Mouse (Mus musculus): Measurements from ENCODE around the gene Acsm2. TPM values are rescaled to one million over a fixed set of nuclear protein-coding genes. Genes with fewer than 3 reads are reported as not detected.
A peak's percentile ranks its signal among the peaks of the same experiment; 100 is the strongest.

The Acsm2 gene
- polyA plus RNA-seq (2015; fragmentation: Nextera tagmentation; extraction: Ambion mirVana), result not detected in 2 replicates

DNA sequence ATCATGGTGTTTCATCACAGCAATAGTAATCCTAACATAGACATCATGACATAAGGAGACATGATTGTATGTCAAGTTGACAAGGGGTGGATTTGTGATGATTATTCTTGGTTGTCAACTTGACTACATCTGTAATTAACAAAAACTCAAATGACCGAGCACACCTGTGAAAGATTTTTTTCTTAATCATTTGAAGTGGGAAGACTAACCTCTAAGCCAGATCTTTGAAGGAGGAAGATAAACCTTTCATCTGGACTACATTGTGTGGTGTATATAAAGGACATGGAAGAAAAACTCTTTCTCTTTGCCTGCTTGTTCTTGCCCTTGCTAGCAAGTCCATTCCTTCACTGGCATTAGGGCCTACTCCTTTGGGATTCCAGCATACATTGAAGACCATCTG, at the start of gene Acsm2:
TSS of gene Acsm2 (plus strand) at position 301 of the 400 bp plus-strand sequence.
- Histone ChIP-seq H3K4me3 (replicated peaks) (no peak within 1 kb of the TSS), H3K4me1 (replicated peaks) (no peaks in the 10 kb centered on the region), H3K9ac (no peak within 1 kb of the TSS), H3K36me3 (no peaks in the 10 kb centered on the region), H3K9me3 (replicated peaks) (no peaks in the 10 kb centered on the region), H3K27me3 (no peaks in the 10 kb centered on the region), H3K4me2 (no peak within 1 kb of the TSS), H3K27ac (no peak within 1 kb of the TSS)
- ATAC-seq (ENCODE audit: low read depth) (no peak), DNase-seq (no peak)
- WGBS (ENCODE audit: insufficient replicate concordance), result 50% methylated on average over 1 of the region's 1 CpGs

DNA sequence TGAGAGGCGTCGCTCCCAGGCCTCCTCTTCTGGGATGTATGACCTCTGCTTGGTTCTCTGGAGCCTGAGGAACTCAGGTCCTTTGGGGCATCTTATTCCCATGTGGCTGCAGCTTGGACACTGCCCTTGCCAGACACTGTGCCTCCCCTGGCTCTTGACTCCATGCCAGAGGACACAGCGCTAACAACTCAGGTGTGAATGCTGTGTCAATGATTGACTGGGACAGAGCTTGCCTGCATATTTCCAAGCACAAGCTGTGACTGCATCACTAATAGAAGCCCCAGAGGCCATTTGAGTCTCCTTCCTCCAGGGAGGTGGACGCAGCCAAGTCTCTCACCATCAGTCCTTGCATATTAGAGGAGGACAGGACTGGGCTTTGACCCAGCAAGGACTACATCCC, 43.0 kb upstream of the Acsm2 start:
- H3K4me3 ChIP-seq (replicated peaks), result no peak overlapping the region
- H3K4me2 ChIP-seq, result no peak overlapping the region
- no peak for DNase-seq
- H3K27ac ChIP-seq, result no peak overlapping the region
- no peaks in the 10 kb centered on the region for H3K4me1 ChIP-seq (replicated peaks)
- H3K36me3 ChIP-seq, result no peaks in the 10 kb centered on the region
- no peak for ATAC-seq (ENCODE audit: low read depth)
- H3K9me3 ChIP-seq (replicated peaks), result no peaks in the 10 kb centered on the region
- WGBS (ENCODE audit: insufficient replicate concordance), result 70% methylated on average over 4 of the region's 4 CpGs
- no peaks in the 10 kb centered on the region for H3K27me3 ChIP-seq
- H3K9ac ChIP-seq, result no peak overlapping the region

DNA sequence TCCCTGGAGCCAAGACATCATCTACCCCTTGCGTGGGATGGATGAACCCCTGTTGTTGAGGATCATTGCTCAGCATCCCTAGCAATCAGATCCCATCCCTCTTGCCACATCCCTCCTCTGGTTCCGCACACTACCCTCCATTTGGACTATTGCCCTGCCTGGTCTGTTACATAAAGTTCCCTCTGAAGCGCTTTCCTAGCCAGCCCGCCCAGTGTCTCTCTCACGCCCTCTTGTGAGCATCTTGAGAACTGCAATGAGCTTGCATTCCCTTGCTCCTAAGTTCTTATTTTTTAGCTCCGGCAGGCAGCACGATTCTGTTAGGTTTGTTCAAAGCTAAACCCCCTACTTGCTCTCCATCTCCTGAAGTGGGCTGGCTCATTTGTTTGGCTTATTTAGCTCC, 41.1 kb upstream of the Acsm2 start:
- no peak overlapping the region for H3K27ac ChIP-seq
- 28% methylated on average over 7 of the region's 7 CpGs for WGBS (ENCODE audit: insufficient replicate concordance)
- H3K4me3 ChIP-seq (replicated peaks), result no peak overlapping the region
- DNase-seq, result no peak
- ATAC-seq (ENCODE audit: low read depth), result no peak
- no peaks in the 10 kb centered on the region for H3K36me3 ChIP-seq
- H3K9ac ChIP-seq, result no peak overlapping the region
- no peaks in the 10 kb centered on the region for H3K4me1 ChIP-seq (replicated peaks)
- H3K9me3 ChIP-seq (replicated peaks), result no peaks in the 10 kb centered on the region
- no peaks in the 10 kb centered on the region for H3K27me3 ChIP-seq
- no peak overlapping the region for H3K4me2 ChIP-seq

DNA sequence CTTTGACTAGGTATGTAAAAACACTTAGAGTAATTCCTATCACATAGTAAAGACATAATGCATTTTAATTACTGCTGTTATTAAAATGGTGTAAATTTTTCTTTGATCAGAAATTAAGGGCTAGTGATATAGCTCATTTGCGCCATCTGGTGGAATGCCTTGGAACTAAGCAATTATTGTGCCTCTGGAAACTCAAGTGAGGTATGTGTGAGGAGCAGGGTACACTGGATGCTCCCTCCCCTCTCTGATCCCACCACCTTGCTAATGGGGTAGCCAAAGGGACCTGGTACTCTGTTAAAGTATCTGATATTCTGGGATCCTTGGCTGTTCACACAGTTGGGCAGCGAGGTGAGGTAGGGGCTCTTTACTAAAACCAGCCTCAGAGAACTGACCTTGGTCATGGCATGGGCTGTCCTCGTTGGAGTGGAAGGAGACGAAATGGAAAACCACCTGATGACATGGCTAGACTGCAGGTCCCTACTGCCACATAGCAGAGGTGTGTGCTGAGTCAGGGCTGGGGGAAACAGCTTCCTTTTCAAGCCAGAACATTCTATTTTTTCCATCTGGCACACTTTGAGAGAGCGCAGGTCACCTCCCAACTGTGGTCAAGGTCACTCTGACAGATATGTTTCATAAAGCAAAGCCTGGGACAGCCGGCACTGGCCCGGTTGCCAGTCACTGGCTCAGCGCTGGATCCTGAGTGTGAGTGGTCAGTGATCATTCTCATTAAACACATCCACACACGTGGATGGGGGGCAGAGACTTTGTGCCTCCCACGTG, 38.5 kb upstream of the Acsm2 start:
- Histone ChIP-seq H3K4me2 (no peak overlapping the region), H3K27ac (no peak overlapping the region), H3K4me3 (replicated peaks) (no peak overlapping the region), H3K36me3 (no peaks in the 10 kb centered on the region), H3K4me1 (replicated peaks) (no peaks in the 10 kb centered on the region), H3K27me3 (no peaks in the 10 kb centered on the region), H3K9ac (no peak overlapping the region), H3K9me3 (replicated peaks) (no peaks in the 10 kb centered on the region)
- 48% methylated on average over 10 of the region's 10 CpGs for WGBS (ENCODE audit: insufficient replicate concordance)
- ATAC-seq (ENCODE audit: low read depth) (no peak), DNase-seq (no peak)

DNA sequence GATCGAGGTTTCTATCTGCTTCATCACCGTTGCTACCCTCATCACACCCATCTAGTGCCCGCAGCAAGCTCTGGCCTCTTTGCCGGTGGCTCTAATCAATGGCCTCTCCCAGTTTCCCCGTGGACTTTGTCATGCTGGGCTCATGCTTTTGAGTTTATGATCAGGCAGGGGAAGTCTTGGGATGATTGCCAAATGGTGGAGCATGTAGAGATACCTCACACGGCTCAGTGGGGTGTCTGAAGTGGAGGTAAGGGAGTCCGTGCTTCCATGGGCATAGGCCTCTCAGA, 37.9 kb upstream of the Acsm2 start:
- H3K27ac ChIP-seq, result no peak overlapping the region
- WGBS (ENCODE audit: insufficient replicate concordance), result 54% methylated on average over 7 of the region's 7 CpGs
- H3K9ac ChIP-seq, result no peak overlapping the region
- no peaks in the 10 kb centered on the region for H3K4me1 ChIP-seq (replicated peaks)
- ATAC-seq (ENCODE audit: low read depth) (no peak), DNase-seq (no peak)
- H3K27me3 ChIP-seq, result no peaks in the 10 kb centered on the region
- H3K4me3 ChIP-seq (replicated peaks), result no peak overlapping the region
- H3K36me3 ChIP-seq, result no peaks in the 10 kb centered on the region
- no peak overlapping the region for H3K4me2 ChIP-seq
- H3K9me3 ChIP-seq (replicated peaks), result no peaks in the 10 kb centered on the region

DNA sequence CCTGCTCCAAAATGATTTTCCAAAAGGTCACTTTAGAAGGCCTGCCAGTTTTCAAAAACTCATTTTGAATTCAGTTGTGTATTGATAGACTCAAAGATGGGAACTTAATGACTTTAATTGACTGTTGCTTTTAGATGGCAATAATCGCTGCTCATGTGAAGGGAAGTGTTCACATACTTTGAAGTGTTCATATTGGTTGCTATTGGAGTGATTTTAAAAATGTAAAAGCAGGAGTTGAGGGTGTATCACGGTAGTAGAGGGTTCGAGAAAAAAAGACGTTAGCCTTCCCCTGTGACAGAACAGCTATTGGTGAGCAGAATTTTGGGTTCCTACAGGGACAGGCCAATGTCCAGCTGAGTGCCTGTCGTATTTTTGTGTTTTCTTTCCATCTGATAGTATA, 35.0 kb upstream of the Acsm2 start, which contains the start of gene Acsm5:
TSS of gene Acsm5 (plus strand) at position 301 of the 400 bp plus-strand sequence.
- H3K27ac ChIP-seq, result no peak within 1 kb of the TSS
- H3K9ac ChIP-seq, result no peak within 1 kb of the TSS
- DNase-seq, result no peak
- H3K9me3 ChIP-seq (replicated peaks), result no peaks in the 10 kb centered on the region
- H3K4me1 ChIP-seq (replicated peaks), result no peaks in the 10 kb centered on the region
- H3K4me2 ChIP-seq, result no peak within 1 kb of the TSS
- H3K36me3 ChIP-seq, result no peaks in the 10 kb centered on the region
- no peak for ATAC-seq (ENCODE audit: low read depth)
- no peaks in the 10 kb centered on the region for H3K27me3 ChIP-seq
- 55% methylated on average over 5 of the region's 5 CpGs for WGBS (ENCODE audit: insufficient replicate concordance)
- H3K4me3 ChIP-seq (replicated peaks), result no peak within 1 kb of the TSS

DNA sequence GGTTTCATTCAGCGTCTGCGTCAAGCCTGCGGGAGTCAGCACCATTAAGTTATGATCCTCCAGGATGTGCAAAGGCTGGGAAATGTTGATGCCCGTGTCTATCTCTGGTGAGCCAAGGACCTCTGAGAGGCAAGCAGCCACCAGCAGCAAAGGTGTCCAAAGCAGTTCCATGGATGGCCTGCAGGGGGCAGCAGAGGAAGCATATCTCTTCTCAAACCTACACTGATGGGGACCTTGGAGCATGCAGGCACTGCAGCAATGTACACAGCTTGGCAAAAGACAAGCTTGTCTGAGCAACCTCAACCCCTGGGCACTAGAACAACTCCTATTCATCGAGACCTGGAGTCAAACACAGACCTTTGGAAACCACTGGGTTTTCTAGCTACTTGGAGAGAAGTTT, 34.5 kb upstream of the Acsm2 start:
- Histone ChIP-seq H3K27me3 (no peaks in the 10 kb centered on the region), H3K4me3 (replicated peaks) (no peak overlapping the region), H3K4me2 (no peak overlapping the region), H3K9me3 (replicated peaks) (no peaks in the 10 kb centered on the region), H3K36me3 (no peaks in the 10 kb centered on the region), H3K4me1 (replicated peaks) (no peaks in the 10 kb centered on the region), H3K27ac (no peak overlapping the region), H3K9ac (no peak overlapping the region)
- peak; percentile 31; the same call in 1 of the 2 replicates for ATAC-seq (ENCODE audit: low read depth)
- WGBS (ENCODE audit: insufficient replicate concordance), result 32% methylated on average over 5 of the region's 5 CpGs
- DNase-seq, result peak; percentile 6

DNA sequence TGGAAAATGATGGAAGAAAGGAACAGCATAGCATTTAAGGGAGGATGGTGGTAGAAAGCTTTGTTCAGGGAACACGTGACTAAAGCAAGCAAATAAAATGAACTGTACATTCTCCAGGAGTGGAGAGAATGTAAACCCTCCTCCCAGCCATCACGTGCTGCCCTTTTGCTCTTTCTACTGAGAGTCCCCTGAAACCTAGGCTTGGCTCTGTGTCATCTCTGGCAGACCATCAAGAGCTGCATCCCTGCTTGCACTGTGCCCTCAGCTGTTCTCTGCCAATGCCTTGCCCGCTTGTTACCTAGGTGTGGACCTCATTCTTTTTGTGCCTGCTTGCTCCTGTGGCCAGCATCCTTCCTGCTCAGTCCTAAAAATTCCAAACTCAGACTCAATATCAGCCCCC, 32.3 kb upstream of the Acsm2 start:
- no peak overlapping the region for H3K4me2 ChIP-seq
- no peaks in the 10 kb centered on the region for H3K27me3 ChIP-seq
- no peaks in the 10 kb centered on the region for H3K9me3 ChIP-seq (replicated peaks)
- H3K36me3 ChIP-seq, result no peaks in the 10 kb centered on the region
- no peak overlapping the region for H3K4me3 ChIP-seq (replicated peaks)
- ATAC-seq (ENCODE audit: low read depth) (no peak), DNase-seq (no peak)
- no peaks in the 10 kb centered on the region for H3K4me1 ChIP-seq (replicated peaks)
- WGBS (ENCODE audit: insufficient replicate concordance), result 51% methylated on average over 3 of the region's 3 CpGs
- H3K27ac ChIP-seq, result no peak overlapping the region
- H3K9ac ChIP-seq, result no peak overlapping the region

DNA sequence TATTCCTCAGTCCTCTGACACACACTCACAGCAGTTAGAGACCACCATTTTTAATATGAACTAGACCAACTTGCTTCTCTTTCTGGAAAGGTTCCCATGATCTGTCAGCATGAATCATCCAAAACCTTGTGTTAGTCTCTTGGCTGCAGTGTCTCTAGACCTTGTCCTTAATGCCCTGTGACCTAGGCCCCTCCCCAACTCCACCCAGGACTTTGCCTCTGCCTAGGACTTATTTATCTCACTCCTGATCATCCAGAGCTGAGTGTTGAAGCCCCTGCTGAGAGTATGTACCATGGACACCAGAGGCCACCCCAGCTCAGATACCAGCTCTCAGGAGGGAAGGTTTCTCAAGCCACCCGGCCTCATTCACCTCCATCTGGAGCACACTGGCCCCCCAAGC, 31.8 kb upstream of the Acsm2 start:
- Histone ChIP-seq H3K4me1 (replicated peaks) (0 out of 2 replicates have a peak, but pooled peaks cover 2% of the 10 kb centered on the region), H3K9ac (no peak overlapping the region), H3K27ac (no peak overlapping the region), H3K4me2 (no peak overlapping the region), H3K36me3 (no peaks in the 10 kb centered on the region), H3K4me3 (replicated peaks) (no peak overlapping the region), H3K9me3 (replicated peaks) (no peaks in the 10 kb centered on the region), H3K27me3 (no peaks in the 10 kb centered on the region)
- DNase-seq (no peak), ATAC-seq (ENCODE audit: low read depth) (no peak)
- 65% methylated on average over 1 of the region's 1 CpGs for WGBS (ENCODE audit: insufficient replicate concordance)

DNA sequence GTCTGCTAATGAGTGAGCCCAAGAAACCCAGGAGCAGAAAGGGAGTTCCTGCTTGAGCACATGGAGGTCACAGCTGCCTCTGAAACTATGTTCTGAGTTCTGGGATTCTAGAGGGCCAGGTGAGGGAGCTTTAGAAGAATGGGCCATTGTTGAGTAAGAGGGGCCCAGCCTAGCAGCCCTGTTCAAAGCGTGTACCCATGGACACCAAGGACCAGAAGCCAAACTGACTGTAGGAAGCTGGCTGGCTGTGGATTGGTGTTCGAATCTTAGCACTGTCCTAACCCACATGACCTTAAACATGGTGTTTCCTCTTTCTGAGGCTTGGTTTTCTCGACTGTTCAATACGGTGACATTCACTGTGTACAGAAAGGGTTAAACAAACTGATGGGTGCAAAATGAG, 30.8 kb upstream of the Acsm2 start, which contains the start of gene Pdilt:
TSS of gene Pdilt (minus strand) at position 101 of the 400 bp plus-strand sequence.
- no peaks in the 10 kb centered on the region for H3K9me3 ChIP-seq (replicated peaks)
- H3K27ac ChIP-seq, result no peak within 1 kb of the TSS
- DNase-seq (no peak), ATAC-seq (ENCODE audit: low read depth) (no peak)
- no peaks in the 10 kb centered on the region for H3K27me3 ChIP-seq
- H3K4me1 ChIP-seq (replicated peaks), result 0 out of 2 replicates have a peak, but pooled peaks cover 2% of the 10 kb centered on the region
- H3K4me2 ChIP-seq, result no peak within 1 kb of the TSS
- H3K9ac ChIP-seq, result no peak within 1 kb of the TSS
- WGBS (ENCODE audit: insufficient replicate concordance), result 51% methylated on average over 4 of the region's 4 CpGs
- no peaks in the 10 kb centered on the region for H3K36me3 ChIP-seq
- H3K4me3 ChIP-seq (replicated peaks), result no peak within 1 kb of the TSS

DNA sequence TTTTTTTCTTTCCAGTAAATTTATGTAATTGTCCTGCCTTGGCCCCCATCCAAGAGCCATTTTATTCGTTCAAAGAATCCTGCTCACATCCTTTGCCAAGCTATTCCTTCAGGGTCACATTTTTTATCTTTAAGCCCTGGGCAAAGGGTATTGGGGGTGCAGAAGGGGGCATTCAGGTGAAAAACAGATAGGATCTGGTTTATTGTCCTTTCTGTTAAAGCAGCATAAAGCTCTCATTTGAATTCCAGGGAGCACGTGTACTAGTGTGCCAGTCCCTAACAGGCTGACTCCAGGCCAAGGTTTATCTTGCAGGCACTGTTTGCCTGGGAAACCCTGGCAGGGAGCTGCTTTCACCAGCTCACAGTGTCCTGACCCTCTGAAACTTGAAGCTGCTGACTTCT, 28.3 kb upstream of the Acsm2 start:
- Histone ChIP-seq H3K4me3 (replicated peaks) (no peak overlapping the region), H3K9ac (no peak overlapping the region), H3K27ac (no peak overlapping the region), H3K9me3 (replicated peaks) (no peaks in the 10 kb centered on the region), H3K4me2 (no peak overlapping the region), H3K36me3 (no peaks in the 10 kb centered on the region), H3K27me3 (no peaks in the 10 kb centered on the region), H3K4me1 (replicated peaks) (0 out of 2 replicates have a peak, but pooled peaks cover 2% of the 10 kb centered on the region)
- no peak for ATAC-seq (ENCODE audit: low read depth)
- WGBS (ENCODE audit: insufficient replicate concordance), result 34% methylated on average over 2 of the region's 2 CpGs
- no peak for DNase-seq

DNA sequence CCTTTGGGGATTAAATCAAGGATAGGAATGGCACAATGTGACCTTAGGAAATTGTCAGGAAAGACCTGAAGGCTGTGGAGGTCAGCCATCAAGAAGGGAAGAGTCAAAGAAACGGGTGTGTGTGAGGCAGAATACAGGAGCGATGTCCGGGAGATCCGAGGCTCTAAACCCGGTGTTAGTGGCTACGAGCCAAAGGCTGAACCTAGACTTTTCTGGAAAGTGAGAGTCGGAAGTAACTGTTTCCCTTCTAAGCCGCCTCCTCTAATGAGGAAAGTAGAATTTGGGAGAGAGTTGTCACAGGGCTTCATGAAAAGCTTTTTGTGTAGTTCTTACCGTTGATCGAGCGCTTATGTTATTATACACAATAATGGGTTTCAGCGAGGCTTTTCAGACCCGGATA, 27.7 kb upstream of the Acsm2 start:
- 72% methylated on average over 13 of the region's 13 CpGs for WGBS (ENCODE audit: insufficient replicate concordance)
- DNase-seq, result no peak
- ATAC-seq (ENCODE audit: low read depth), result no peak

More for the DNA sequence above, 27.7 kb upstream of the Acsm2 start:
- H3K27me3 ChIP-seq, result no peaks in the 10 kb centered on the region
- no peaks in the 10 kb centered on the region for H3K9me3 ChIP-seq (replicated peaks)
- H3K4me3 ChIP-seq (replicated peaks), result no peak overlapping the region
- H3K4me1 ChIP-seq (replicated peaks), result 0 out of 2 replicates have a peak, but pooled peaks cover 2% of the 10 kb centered on the region
- H3K36me3 ChIP-seq, result no peaks in the 10 kb centered on the region
- H3K9ac ChIP-seq, result no peak overlapping the region
- no peak overlapping the region for H3K27ac ChIP-seq
- H3K4me2 ChIP-seq, result no peak overlapping the region
